Mouse (Mus musculus) heart, adult 2 months (tissue): ENCODE measurements around the gene Olfr270.

Experiments used
- CTCF ChIP-seq: fragments of 200-600 bp; IDR thresholded peaks from 2 replicates; pipeline ENCODE4 v1.8.1; 2022; ENCODE audit warnings: antibody characterized with exemption, mild to moderate bottlenecking, moderate library complexity
- EP300 ChIP-seq: fragments of 200-500 bp; IDR thresholded peaks from 2 replicates; pipeline ENCODE4 v1.6.1; 2011; ENCODE audit warnings: low read depth, low read length, control low read depth; ENCODE audit not compliant: insufficient read depth
- POLR2A ChIP-seq: fragments of 200-500 bp; IDR thresholded peaks from 2 replicates; pipeline ENCODE4 v1.6.1; 2011; ENCODE audit warnings: mild to moderate bottlenecking, low read depth, low read length, control low read depth; ENCODE audit not compliant: insufficient read depth

GRCm38 (mm10) chr4:52917311-52917688 lies 47.0 kb upstream of the Olfr270 start:
- no peak for TF ChIP-seq CTCF
- TF ChIP-seq EP300 = no peak
- no peak for TF ChIP-seq POLR2A
